Mouse (Mus musculus) CD4-positive, CD25-positive, alpha-beta regulatory T cell, adult 4 months (primary cell): ENCODE measurements around the gene Rasa4. TPM values are rescaled to one million over a fixed set of nuclear protein-coding genes. Genes with fewer than 3 reads are reported as not detected.
"Not testable (repeated sequence)": the region's sequence is repeated elsewhere in the genome, so short reads cannot be mapped to it uniquely, and the experiment has no call there.

Source experiments
- ATAC-seq: one replicate; pipeline ENCODE4 v1.8.0; 2017
- polyA plus RNA-seq, 2 experiments: library from polyadenylated mRNA; unstranded; fragments of 100-300 nt; shearing (Covaris generic); gene quantifications; one replicate each; pipeline ENCODE4 v1.2.1; 2017

Rasa4 gene
- polyA plus RNA-seq, 2 experiments from 2014 or later: 1.7 to 2.8 TPM

GRCm38 (mm10) chr5:136115891-136116783, 32.4 kb downstream of the Rasa4 start, which contains the start of gene Polr2j:
TSS of gene Polr2j (plus strand) at chr5:136116631.
- peak; percentile 100 for ATAC-seq

- peak; percentile 40 for ATAC-seq
Measured at GRCm38 (mm10) chr5:136116784-136117112, 33.0 kb downstream of the Rasa4 start.

- ATAC-seq: no peak
Measured at GRCm38 (mm10) chr5:136122165-136122564, 38.4 kb downstream of the Rasa4 start.

- ATAC-seq: peak; percentile 95
Measured at GRCm38 (mm10) chr5:136135571-136136291, 52.0 kb downstream of the Rasa4 start, which contains the start of the genes Lrwd1 and Alkbh4. TSS of gene Lrwd1 (minus strand) at chr5:136136074. TSS of gene Alkbh4 (plus strand) at chr5:136136146.

GRCm38 (mm10) chr5:136136292-136136990, 52.7 kb downstream of the Rasa4 start:
- ATAC-seq: no peak

GRCm38 (mm10) chr5:136137658-136138274, 54.0 kb downstream of the Rasa4 start:
- ATAC-seq: no peak

GRCm38 (mm10) chr5:136139393-136139792, 55.7 kb downstream of the Rasa4 start:
- ATAC-seq: no peak

- ATAC-seq: no peak
Measured at GRCm38 (mm10) chr5:136140057-136140482, 56.4 kb downstream of the Rasa4 start.

GRCm38 (mm10) chr5:136142746-136143145, 59.0 kb downstream of the Rasa4 start:
- ATAC-seq: no peak

- ATAC-seq: no peak
Measured at GRCm38 (mm10) chr5:136143161-136143755, 59.5 kb downstream of the Rasa4 start.

GRCm38 (mm10) chr5:136144606-136145430, 61.1 kb downstream of the Rasa4 start:
- ATAC-seq: no peak

GRCm38 (mm10) chr5:136146936-136147335, 63.2 kb downstream of the Rasa4 start:
- peak; percentile 73 for ATAC-seq

GRCm38 (mm10) chr5:136147704-136148103, 64.0 kb downstream of the Rasa4 start:
- no peak for ATAC-seq

- peak; percentile 75 for ATAC-seq
Measured at GRCm38 (mm10) chr5:136149134-136149576, 65.4 kb downstream of the Rasa4 start.

GRCm38 (mm10) chr5:136152365-136152764, 68.6 kb downstream of the Rasa4 start:
- ATAC-seq: no peak

GRCm38 (mm10) chr5:136155399-136155798, 71.7 kb downstream of the Rasa4 start:
- peak; percentile 63 for ATAC-seq

GRCm38 (mm10) chr5:136160084-136160483, 76.4 kb downstream of the Rasa4 start:
- not testable (repeated sequence) for ATAC-seq
